Mouse (Mus musculus) stomach, embryonic 14.5 days (tissue): Measurements from ENCODE around the gene Cluh. TPM values are rescaled to one million over a fixed set of nuclear protein-coding genes. Genes with fewer than 3 reads are reported as not detected.

Source experiments
- ATAC-seq: fragments of 200-750 bp; cut with Nextera tagmentation; 2 replicates; pipeline ENCODE4 v1.8.0; 2017; ENCODE audit warnings: low read depth, moderate TSS enrichment; ENCODE audit not compliant: insufficient number of reproducible peaks, insufficient read depth, low FRiP score
- H3K27ac ChIP-seq: fragments of 300-500 bp; sonication (generic); 2 replicates; pipeline ENCODE4 v1.5.1; 2014; ENCODE audit warnings: mild to moderate bottlenecking, low read length, moderate library complexity, mixed read lengths
- H3K27me3 ChIP-seq: fragments of 300-500 bp; sonication (generic); 2 replicates; pipeline ENCODE4 v1.6.1; 2014; ENCODE audit warnings: low read length, control low read depth, mixed read lengths; ENCODE audit not compliant: control insufficient read depth, insufficient read depth
- H3K36me3 ChIP-seq: fragments of 300-500 bp; sonication (generic); 2 replicates; pipeline ENCODE4 v1.6.1; 2014; ENCODE audit warnings: mild to moderate bottlenecking, control low read depth, low read length, moderate library complexity, mixed read lengths; ENCODE audit not compliant: control insufficient read depth, insufficient read depth
- H3K4me1 ChIP-seq: fragments of 300-500 bp; sonication (generic); 2 replicates; pipeline ENCODE4 v1.6.1; 2014; ENCODE audit warnings: low read length, control low read depth, mixed read lengths; ENCODE audit not compliant: control insufficient read depth, insufficient read depth
- H3K4me2 ChIP-seq: fragments of 300-500 bp; sonication (generic); replicated peaks from 2 replicates; pipeline ENCODE4 v1.6.1; 2014; ENCODE audit warnings: low read depth, low read length, control low read depth
- H3K4me3 ChIP-seq: fragments of 300-500 bp; sonication (generic); 2 replicates; pipeline ENCODE4 v1.5.1; 2014; ENCODE audit warnings: low read depth, low read length, control low read depth
- H3K9ac ChIP-seq: fragments of 300-500 bp; sonication (generic); replicated peaks from 2 replicates; pipeline ENCODE4 v1.6.1; 2014; ENCODE audit warnings: low read depth, mild to moderate bottlenecking, control low read depth, low read length, moderate library complexity, mixed read lengths
- H3K9me3 ChIP-seq: fragments of 300-500 bp; sonication (generic); 2 replicates; pipeline ENCODE4 v1.6.1; 2016; ENCODE audit warnings: low read depth, low read length, control low read depth; ENCODE audit not compliant: control insufficient read depth
- WGBS: fragments of 180-500 bp; shearing (Covaris S2); extraction: QIAGEN DNeasy Blood & Tissue Kit; methylation state at CpG from one replicate; pipeline ENCODE4 v1.1.7; 2014; 5-methylcytosine and 5-hydroxymethylcytosine counted together
- polyA plus RNA-seq: library from polyadenylated mRNA; unstranded; fragments of >200 nt; fragmentation: Nextera tagmentation; extraction: Ambion mirVana; gene quantifications from 2 replicates; pipeline ENCODE4 v1.2.1, GENCODE M21; 2014

The Cluh gene
- polyA plus RNA-seq, 1 experiment from 2014 or later: 24.0 TPM

GRCm38 (mm10) chr11:74637971-74638790, 11.1 kb upstream of the Cluh start:
- peak; percentile 91 for ATAC-seq
- H3K4me2 ChIP-seq: peak overlapping the region; percentile 81
- peak overlapping the region; percentile 70 for H3K4me3 ChIP-seq
- peaks cover 20% of the 10 kb centered on the region; the same call in 1 of the 2 replicates for H3K4me1 ChIP-seq
- H3K9me3 ChIP-seq: no peaks in the 10 kb centered on the region
- peak overlapping the region; percentile 90 for H3K27ac ChIP-seq
- no peaks in the 10 kb centered on the region for H3K36me3 ChIP-seq
- peak overlapping the region; percentile 66 for H3K9ac ChIP-seq
- under 1% methylated on average over 77 of the region's 86 CpGs for WGBS
- H3K27me3 ChIP-seq: no peaks in the 10 kb centered on the region

DNA sequence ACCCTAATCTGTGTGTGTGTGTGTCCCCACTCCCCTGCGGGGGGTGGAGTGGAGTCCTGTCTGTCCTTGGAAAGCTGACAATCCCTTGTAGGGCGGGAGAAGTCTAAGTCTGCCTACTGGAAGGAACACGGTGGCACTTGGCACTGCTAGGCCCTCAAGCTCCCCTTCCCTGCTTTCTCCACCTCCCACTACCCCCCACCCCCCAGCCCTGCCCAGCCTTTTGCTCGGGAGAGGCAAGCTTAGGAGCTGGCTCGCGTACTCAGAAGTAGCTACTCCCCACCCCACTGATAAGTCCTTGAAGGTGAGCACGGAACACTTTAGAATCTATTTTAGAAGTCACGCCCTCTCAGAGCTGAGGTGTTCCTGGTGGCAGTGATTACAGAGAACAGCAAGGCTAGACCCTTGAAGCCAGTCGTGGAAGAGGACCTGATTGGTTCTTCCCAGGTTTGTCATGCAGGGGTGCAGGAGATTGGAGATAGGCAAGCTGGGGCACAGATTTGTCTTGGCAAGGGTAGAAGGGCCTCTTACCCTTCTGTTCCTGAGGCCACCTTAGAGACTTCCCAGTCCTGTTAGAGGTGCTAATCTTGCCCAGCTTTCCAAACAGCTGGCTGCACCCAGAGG, 10.4 kb upstream of the Cluh start:
- Histone ChIP-seq H3K9me3 (no peaks in the 10 kb centered on the region), H3K4me2 (peak overlapping the region; percentile 81), H3K4me1 (peaks cover 20% of the 10 kb centered on the region; the same call in 1 of the 2 replicates), H3K27me3 (no peaks in the 10 kb centered on the region), H3K36me3 (no peaks in the 10 kb centered on the region), H3K27ac (peak overlapping the region; percentile 90), H3K4me3 (peak overlapping the region; percentile 70), H3K9ac (peak overlapping the region; percentile 66)
- peak; percentile 65 for ATAC-seq
- WGBS: 4% methylated on average over 9 of the region's 9 CpGs

DNA sequence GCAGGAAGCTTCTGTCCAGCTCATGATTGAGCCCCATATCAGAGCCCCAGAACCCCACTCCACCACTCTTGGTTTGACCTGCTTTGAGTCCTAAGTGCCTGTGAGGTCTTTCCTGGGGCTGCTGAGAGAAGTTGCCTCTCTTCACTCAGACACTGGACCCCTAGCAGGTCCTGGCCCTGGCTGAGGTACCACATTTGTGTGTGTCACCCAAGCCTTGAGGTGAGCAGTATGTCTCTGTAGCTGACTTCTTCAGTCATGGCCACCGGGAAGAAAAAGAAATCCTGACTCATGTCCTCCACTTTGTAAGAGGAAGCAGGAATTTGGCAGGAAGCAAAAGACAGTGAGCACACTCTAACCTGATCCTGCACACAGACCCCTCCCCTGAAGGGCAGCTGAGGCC, 9.7 kb upstream of the Cluh start:
- 50% methylated on average over 1 of the region's 1 CpGs for WGBS
- no peaks in the 10 kb centered on the region for H3K36me3 ChIP-seq
- no peaks in the 10 kb centered on the region for H3K9me3 ChIP-seq
- no peak overlapping the region for H3K27ac ChIP-seq
- H3K4me2 ChIP-seq: no peak overlapping the region
- H3K4me1 ChIP-seq: peaks cover 20% of the 10 kb centered on the region; the same call in 1 of the 2 replicates
- no peak for ATAC-seq
- H3K27me3 ChIP-seq: no peaks in the 10 kb centered on the region
- H3K4me3 ChIP-seq: no peak overlapping the region
- no peak overlapping the region for H3K9ac ChIP-seq

DNA sequence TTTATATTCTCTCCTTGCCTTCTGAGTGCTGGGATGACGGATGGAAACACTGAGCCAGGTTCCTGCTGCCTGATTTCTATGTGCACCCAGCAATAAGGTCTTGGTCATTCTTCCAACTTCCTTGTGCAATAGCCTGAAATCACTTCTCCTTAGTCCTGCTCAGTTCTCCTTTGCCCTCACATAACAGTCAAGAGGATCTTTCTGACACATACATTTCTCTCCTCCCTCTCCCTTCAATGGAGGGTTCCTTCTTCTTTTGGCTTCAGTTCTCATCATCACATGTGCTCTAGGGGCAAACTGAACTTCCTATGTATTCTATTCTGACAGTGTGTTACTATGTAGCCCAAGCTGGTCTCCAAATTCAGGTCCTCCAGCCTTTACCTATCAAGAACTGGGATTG, 1.3 kb upstream of the Cluh start:
- no peak overlapping the region for H3K4me2 ChIP-seq
- ATAC-seq: no peak
- H3K4me1 ChIP-seq: peaks cover 25% of the 10 kb centered on the region
- peak overlapping the region; percentile 33; the same call in 1 of the 2 replicates for H3K27ac ChIP-seq
- H3K9ac ChIP-seq: no peak overlapping the region
- H3K27me3 ChIP-seq: no peaks in the 10 kb centered on the region
- H3K36me3 ChIP-seq: no peaks in the 10 kb centered on the region
- no peak overlapping the region for H3K4me3 ChIP-seq
- 90% methylated on average over 1 of the region's 1 CpGs for WGBS
- H3K9me3 ChIP-seq: no peaks in the 10 kb centered on the region

- Histone ChIP-seq H3K4me3 (peak overlapping the region; percentile 95), H3K4me1 (peaks cover 26% of the 10 kb centered on the region), H3K36me3 (no peaks in the 10 kb centered on the region), H3K9ac (0 out of 2 replicates have a peak overlapping the region, but pooled peaks have one; percentile 1), H3K27me3 (no peaks in the 10 kb centered on the region), H3K27ac (peak overlapping the region; percentile 80; the same call in 1 of the 2 replicates), H3K4me2 (peak overlapping the region; percentile 76), H3K9me3 (no peaks in the 10 kb centered on the region)
- 3% methylated on average over 1 of the region's 1 CpGs for WGBS
- ATAC-seq: no peak; the same call in 1 of the 2 replicates
Measured at GRCm38 (mm10) chr11:74648676-74649075, 619 bp upstream of the Cluh start.

- 1% methylated on average over 52 of the region's 53 CpGs for WGBS
- H3K4me1 ChIP-seq: peaks cover 26% of the 10 kb centered on the region
- H3K36me3 ChIP-seq: no peaks in the 10 kb centered on the region
- H3K9ac ChIP-seq: peak overlapping the region; percentile 74
- peak overlapping the region; percentile 76 for H3K4me2 ChIP-seq
- peak; percentile 54 for ATAC-seq
- H3K27ac ChIP-seq: peak overlapping the region; percentile 80
- no peaks in the 10 kb centered on the region for H3K27me3 ChIP-seq
- H3K9me3 ChIP-seq: no peaks in the 10 kb centered on the region
- peak overlapping the region; percentile 95 for H3K4me3 ChIP-seq
Measured at GRCm38 (mm10) chr11:74649647-74650551, 604 bp downstream of the Cluh start.

GRCm38 (mm10) chr11:74650576-74651100, 1.3 kb downstream of the Cluh start:
- Histone ChIP-seq H3K4me2 (peak overlapping the region; percentile 76), H3K27ac (peak overlapping the region; percentile 80; the same call in 1 of the 2 replicates), H3K36me3 (no peaks in the 10 kb centered on the region), H3K9ac (peak overlapping the region; percentile 74; the same call in 1 of the 2 replicates), H3K4me1 (peaks cover 26% of the 10 kb centered on the region), H3K27me3 (no peaks in the 10 kb centered on the region), H3K4me3 (peak overlapping the region; percentile 95), H3K9me3 (no peaks in the 10 kb centered on the region)
- 44% methylated on average over 4 of the region's 4 CpGs for WGBS
- no peak for ATAC-seq

DNA sequence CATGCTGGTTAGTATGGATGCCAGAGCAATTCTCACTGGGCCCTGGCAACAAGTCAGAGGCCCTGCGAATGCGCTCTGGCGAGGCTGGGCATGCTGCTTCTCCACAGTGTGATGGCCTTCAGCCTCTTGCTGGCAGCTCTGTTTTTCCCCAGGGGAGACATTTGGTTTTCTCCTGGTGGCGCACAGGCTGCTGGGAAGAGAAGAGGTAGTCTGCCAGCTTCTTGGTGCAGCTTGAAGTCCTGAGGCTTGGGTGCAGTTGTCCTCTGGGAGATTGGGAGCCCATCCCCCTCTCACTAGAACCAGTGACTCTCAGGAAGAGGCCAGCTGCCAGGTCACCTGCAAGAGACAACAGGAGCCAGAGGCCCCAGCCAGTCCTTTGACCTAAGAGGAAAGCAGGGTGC, 3.5 kb downstream of the Cluh start:
- Histone ChIP-seq H3K27me3 (no peaks in the 10 kb centered on the region), H3K9me3 (no peaks in the 10 kb centered on the region), H3K27ac (no peak overlapping the region), H3K4me1 (peaks cover 26% of the 10 kb centered on the region), H3K9ac (no peak overlapping the region), H3K4me3 (no peak overlapping the region), H3K36me3 (peaks cover 11% of the 10 kb centered on the region), H3K4me2 (no peak overlapping the region)
- WGBS: 89% methylated on average over 4 of the region's 4 CpGs
- no peak for ATAC-seq
